24 mouse cellular contexts compared by ENCODE assay signal in the genomic region with DNA sequence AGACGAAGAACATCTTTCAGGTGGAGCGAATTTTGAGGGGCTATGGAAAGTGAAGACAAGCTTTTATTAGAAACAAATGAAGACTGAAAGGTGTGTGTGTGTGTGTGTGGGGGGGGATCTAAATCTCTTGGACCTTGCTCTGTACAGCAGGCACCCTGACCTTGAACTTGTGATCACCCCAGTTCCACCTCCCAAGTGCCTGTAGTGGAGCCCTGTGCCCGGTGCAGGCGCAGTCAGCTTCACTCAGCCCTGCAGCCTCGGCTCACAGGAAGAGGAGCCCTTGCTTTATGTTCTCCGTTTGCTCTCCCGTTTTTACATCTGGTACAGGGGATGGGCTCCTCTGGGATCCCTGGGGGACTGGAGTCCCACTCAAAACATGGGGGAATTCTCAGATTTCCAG.
"Had no signal": no experiment of that assay in that cellular context is flagged by ENCODE, and none has a peak within 500 bp of the region (broad histone marks: within the 10 kb centered on the region; RNA-seq: fewer than 3 reads in every experiment).

No protein-coding gene starts in this region.

- H3K4me2 ChIP-seq: heart, embryonic 12.5 days; hindbrain, embryonic 13.5 days; hindbrain, embryonic 15.5 days; kidney, embryonic 15.5 days; limb, embryonic 13.5 days; limb, embryonic 15.5 days; liver, embryonic 12.5 days had no signal

- ATAC-seq: hindbrain, postnatal 0 days; intestine, embryonic 16.5 days; liver, embryonic 12.5 days had no signal

- H3K9ac ChIP-seq: heart, embryonic 12.5 days; hindbrain, embryonic 13.5 days; hindbrain, embryonic 15.5 days; kidney, embryonic 15.5 days; limb, embryonic 13.5 days; limb, embryonic 15.5 days; liver, embryonic 12.5 days; liver, embryonic 14.5 days had no signal

- DNase-seq: gastrocnemius, postnatal 14 days; gastrocnemius, postnatal 36 days; heart, adult 2 months; heart, postnatal 10 days; heart, postnatal 36 days; kidney, adult 11 months; kidney, adult 2 months; kidney, adult 9 months; kidney, postnatal 14 days; kidney, postnatal 36 days; layer of hippocampus, adult 9-11 months; layer of hippocampus, postnatal 36 days; left cerebral cortex, postnatal 4 days had no signal

- H3K27me3 ChIP-seq: heart, embryonic 12.5 days; hindbrain, embryonic 13.5 days; hindbrain, embryonic 15.5 days; kidney, embryonic 15.5 days; limb, embryonic 13.5 days; limb, embryonic 15.5 days had no signal

- H3K9me3 ChIP-seq: hindbrain, embryonic 15.5 days; limb, embryonic 15.5 days; liver, embryonic 12.5 days had no signal

- H3K27ac ChIP-seq: heart, adult 2 months; hindbrain, embryonic 13.5 days; hindbrain, embryonic 15.5 days; hindbrain, postnatal 0 days; kidney, embryonic 15.5 days; kidney, postnatal 0 days; limb, embryonic 13.5 days; limb, embryonic 15.5 days; liver, embryonic 12.5 days; liver, embryonic 14.5 days had no signal

- H3K4me3 ChIP-seq: heart, adult 2 months; heart, embryonic 12.5 days; hindbrain, embryonic 13.5 days; hindbrain, embryonic 15.5 days; kidney, embryonic 15.5 days; limb, embryonic 13.5 days; limb, embryonic 15.5 days; liver, embryonic 12.5 days had no signal

- H3K36me3 ChIP-seq: heart, embryonic 12.5 days; hindbrain, embryonic 13.5 days; hindbrain, embryonic 15.5 days; kidney, embryonic 15.5 days; limb, embryonic 13.5 days; limb, embryonic 15.5 days; liver, embryonic 12.5 days had no signal
